8 mouse cellular contexts compared by ENCODE assay signal in genomic region chr1:168180622-168181441, GRCm38 (mm10).
DNase-seq lines count a peak whose midpoint lies in the region; ATAC-seq and TF ChIP-seq lines count a peak whose summit lies in the region.

No protein-coding gene starts in this region.

- H3K9me3 ChIP-seq in liver, embryonic 12.5 days (replicated peaks), result no peaks in the 10 kb centered on the region
- H3K9me3 ChIP-seq in stomach, embryonic 14.5 days (ENCODE audit: control insufficient read depth, low read depth, low read length), result no peaks in the 10 kb centered on the region

- H3K27me3 ChIP-seq in liver, embryonic 12.5 days (replicated peaks), result no peaks in the 10 kb centered on the region
- H3K27me3 ChIP-seq in stomach, embryonic 14.5 days (ENCODE audit: control insufficient read depth, insufficient read depth, low read length), result no peaks in the 10 kb centered on the region
- H3K27me3 ChIP-seq in thymus, adult 2 months (ENCODE audit: control insufficient read depth, insufficient read depth, low read length), result no peaks in the 10 kb centered on the region

- 78% methylated on average over 9 of the region's 9 CpGs for whole genome bisulfite sequencing in liver, embryonic 12.5 days (ENCODE audit: insufficient replicate concordance)
- 49% methylated on average over 9 of the region's 9 CpGs for WGBS in stomach, embryonic 14.5 days
- WGBS in thymus, adult 2 months, result 95% methylated on average over 9 of the region's 9 CpGs

- TF ChIP-seq POLR2A in thymus, adult 2 months (IDR thresholded peaks at IDR 0.05; ENCODE audit: control insufficient read depth, extremely low read depth, insufficient read depth, low read length, poor library complexity), result no peak

- H3K9ac ChIP-seq in liver, embryonic 12.5 days, result no peak overlapping the region
- no peak overlapping the region for H3K9ac ChIP-seq in stomach, embryonic 14.5 days (replicated peaks; ENCODE audit: low read depth, low read length)

- H3K36me3 ChIP-seq in liver, embryonic 12.5 days, result peaks cover 12% of the 10 kb centered on the region; the same call in 1 of the 2 replicates
- peaks cover 21% of the 10 kb centered on the region for H3K36me3 ChIP-seq in stomach, embryonic 14.5 days (ENCODE audit: control insufficient read depth, insufficient read depth, low read length)
- no peaks in the 10 kb centered on the region for H3K36me3 ChIP-seq in thymus, adult 2 months (ENCODE audit: control insufficient read depth, insufficient read depth, low read length)

- ATAC-seq in liver, embryonic 12.5 days, result no peak
- ATAC-seq in stomach, embryonic 14.5 days (ENCODE audit: insufficient number of reproducible peaks, insufficient read depth, low FRiP score, low read depth), result peak; percentile 89

- H3K4me1 ChIP-seq in liver, embryonic 12.5 days, result no peaks in the 10 kb centered on the region
- peaks cover 19% of the 10 kb centered on the region for H3K4me1 ChIP-seq in stomach, embryonic 14.5 days (ENCODE audit: control insufficient read depth, insufficient read depth, low read length)
- H3K4me1 ChIP-seq in thymus, adult 2 months (replicated peaks; ENCODE audit: control insufficient read depth, insufficient read depth, low read length), result no peaks in the 10 kb centered on the region

- H3K4me3 ChIP-seq in liver, embryonic 12.5 days, result no peak overlapping the region
- no peak overlapping the region for H3K4me3 ChIP-seq in stomach, embryonic 14.5 days (ENCODE audit: low read depth, low read length)
- no peak overlapping the region for H3K4me3 ChIP-seq in thymus, adult 2 months (ENCODE audit: control insufficient read depth, insufficient read depth, low read length)

- no peak overlapping the region for H3K4me2 ChIP-seq in liver, embryonic 12.5 days
- H3K4me2 ChIP-seq in stomach, embryonic 14.5 days (replicated peaks; ENCODE audit: low read depth, low read length), result no peak overlapping the region

- DNase-seq in liver, result peak; percentile 21
- DNase-seq in gastrocnemius, postnatal 4 days (ENCODE audit: low spot score in 2 of 2), result peak; percentile 21 to 48
- peak; percentile 28 to 53 for DNase-seq in kidney, postnatal 25 days
- no peak for DNase-seq in adrenal gland, adult (ENCODE audit: inconsistent age in 2 of 2, low spot score in 1 of 2)
- DNase-seq in thymus, postnatal 10 days (ENCODE audit: low spot score in 2 of 2), result no peak
- no peak for DNase-seq in thymus, adult 2 months

- no peak overlapping the region for H3K27ac ChIP-seq in liver, embryonic 12.5 days
- peak overlapping the region; percentile 82 for H3K27ac ChIP-seq in stomach, embryonic 14.5 days (ENCODE audit: low read length)
- no peak overlapping the region for H3K27ac ChIP-seq in thymus, adult 2 months (ENCODE audit: control insufficient read depth, insufficient read depth, low read length)

- TF ChIP-seq CTCF in thymus, adult 2 months (IDR thresholded peaks at IDR 0.05; ENCODE audit: borderline replicate concordance, control insufficient read depth, extremely low read depth, insufficient read depth, low read length, poor library complexity), result no peak

Comparison
In these comparisons a context has a peak if more than half of its experiments do, and no peak if none do; other contexts are left out.
1. DNase-seq: peak in liver (single experiment), gastrocnemius, postnatal 4 days (2 of 2) and kidney, postnatal 25 days (2 of 2); none in adrenal gland, adult (0 of 2), thymus, postnatal 10 days (0 of 2) and thymus, adult 2 months (single experiment).